Mouse (Mus musculus) induced T-regulatory cell, adult 2 months (primary cell): ENCODE measurements at regions not wholly inside any gene's neighbourhood (a gene's known extent, or its start where the extent isn't known, plus 50 kb on each side); places are given as distances from the start of the nearest gene placed in this dataset.

ENCODE experiments used
- DNase-seq: peaks from one replicate; pipeline ENCODE4 v3.0.0-alpha.2; 2012; ENCODE audit warnings: low read depth

DNA sequence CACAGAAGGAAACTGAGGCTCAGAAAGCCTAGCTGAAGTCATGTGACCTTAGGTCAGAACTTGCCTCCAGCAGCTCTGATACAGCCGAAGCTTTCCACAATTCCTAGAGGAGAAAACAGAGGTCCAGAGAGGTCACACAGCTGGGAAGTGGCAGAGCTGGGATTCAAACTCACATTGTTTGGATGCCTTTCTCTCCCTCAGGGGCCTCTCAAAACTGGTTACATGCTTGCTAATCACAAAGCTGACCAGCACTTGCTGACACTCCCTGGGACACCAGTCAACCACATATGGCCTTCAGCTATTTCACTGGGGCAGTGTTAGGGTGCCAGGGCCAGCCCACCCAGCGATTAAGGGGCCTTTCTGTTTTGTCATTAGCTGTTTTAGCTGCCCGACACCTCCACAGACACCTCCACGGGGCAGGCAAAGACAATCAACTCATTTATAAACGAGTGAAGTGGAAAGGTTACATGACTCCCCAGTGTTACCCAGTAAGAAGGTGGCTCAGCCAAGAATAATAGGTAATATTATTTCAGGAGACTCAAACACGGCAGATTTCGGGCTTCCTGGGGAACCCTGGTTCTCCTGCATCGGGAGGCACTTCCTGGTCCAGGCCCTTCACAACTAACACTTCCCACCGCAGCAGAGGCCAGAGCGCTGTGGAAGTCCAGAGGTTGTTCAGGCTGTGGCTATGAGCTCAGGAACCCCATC is 71.4 kb downstream of the 2410131K14Rik start:
- no peak for DNase-seq

GRCm38 (mm10) chr5:118318073-118318472 is 73.0 kb downstream of the 2410131K14Rik start:
- DNase-seq, result peak; percentile 29

GRCm38 (mm10) chr5:118318883-118319282 is 73.9 kb downstream of the 2410131K14Rik start:
- no peak for DNase-seq

DNA sequence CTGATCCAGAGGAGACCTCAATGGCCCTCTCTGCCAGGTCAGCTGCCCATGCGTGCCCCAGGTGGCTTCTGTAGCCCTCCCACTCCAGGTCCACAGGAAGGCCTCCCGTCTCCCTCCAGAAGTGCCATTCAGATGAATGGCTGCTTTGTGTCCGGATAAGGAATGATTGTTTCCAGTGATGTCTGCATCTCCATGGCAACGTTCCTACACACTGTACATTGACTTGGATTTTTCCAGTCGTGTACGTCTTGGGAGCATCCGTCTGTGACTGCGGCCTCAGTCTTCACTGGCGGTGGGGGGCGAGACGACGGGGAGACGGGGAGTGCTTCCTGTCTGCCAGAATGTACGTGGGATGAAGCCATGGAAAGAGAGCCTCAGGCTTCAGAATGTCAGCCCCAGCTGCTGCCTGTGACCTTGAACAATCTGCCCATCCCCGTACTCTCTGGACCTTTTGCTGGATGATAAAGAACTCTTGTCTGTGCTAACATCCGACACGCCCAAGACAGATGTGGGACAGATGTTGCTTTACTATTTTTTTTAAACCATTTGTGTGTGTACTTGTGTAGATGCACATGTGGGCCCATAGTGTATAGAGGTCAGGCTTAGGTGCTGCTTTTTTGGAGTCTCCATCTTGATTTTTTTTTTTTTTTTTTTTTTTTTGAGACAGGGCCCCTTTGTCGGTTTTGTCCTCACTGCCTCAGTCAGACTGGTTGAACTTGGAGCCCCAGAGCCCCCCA is 76.9 kb downstream of the 2410131K14Rik start:
- no peak for DNase-seq

DNA sequence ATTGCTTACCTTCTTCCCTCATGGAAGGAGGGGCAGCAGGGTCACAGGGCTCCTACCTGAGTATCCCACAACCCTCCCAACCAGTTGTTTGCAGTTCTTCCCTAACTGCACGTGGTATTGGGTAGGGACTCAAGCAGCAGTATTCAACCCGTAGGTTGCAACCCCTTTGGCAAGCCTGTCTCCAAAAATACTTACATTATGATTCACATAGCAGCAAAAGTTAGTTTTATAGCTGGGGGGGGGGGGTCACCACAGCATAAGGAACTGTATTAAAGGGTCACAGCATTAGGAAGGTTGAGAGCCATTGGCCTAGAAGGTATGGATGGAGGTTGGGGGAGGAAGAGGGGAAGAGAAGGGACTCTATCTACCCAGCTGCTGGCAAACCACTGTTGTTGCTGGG is 78.1 kb downstream of the 2410131K14Rik start:
- no peak for DNase-seq

- DNase-seq, result peak; percentile 76
These were observed 82.0 kb downstream of the 2410131K14Rik start for GRCm38 (mm10) chr5:118326837-118327541.

GRCm38 (mm10) chr5:118327961-118328712 is 83.1 kb downstream of the 2410131K14Rik start:
- no peak for DNase-seq

DNA sequence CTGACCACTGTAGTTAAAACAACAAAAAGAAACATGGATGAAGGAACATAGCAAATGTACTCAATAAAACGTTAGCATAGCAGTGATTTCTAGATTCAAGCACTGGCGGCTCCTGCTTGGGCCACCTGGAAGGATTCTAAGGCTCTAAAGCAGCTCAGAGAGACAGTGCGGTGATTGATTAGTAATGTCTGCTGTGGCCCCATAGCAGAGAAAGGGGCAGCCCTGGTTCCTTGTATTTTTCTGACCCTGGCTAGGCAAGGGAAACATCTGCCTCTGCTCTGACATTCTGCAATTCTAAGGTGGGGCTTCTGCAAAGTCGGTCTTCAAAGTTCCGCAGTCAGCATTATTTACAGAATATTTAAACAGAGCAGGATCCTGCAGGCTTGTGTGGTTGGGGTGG is 84.1 kb downstream of the 2410131K14Rik start:
- DNase-seq, result peak; percentile 37

DNA sequence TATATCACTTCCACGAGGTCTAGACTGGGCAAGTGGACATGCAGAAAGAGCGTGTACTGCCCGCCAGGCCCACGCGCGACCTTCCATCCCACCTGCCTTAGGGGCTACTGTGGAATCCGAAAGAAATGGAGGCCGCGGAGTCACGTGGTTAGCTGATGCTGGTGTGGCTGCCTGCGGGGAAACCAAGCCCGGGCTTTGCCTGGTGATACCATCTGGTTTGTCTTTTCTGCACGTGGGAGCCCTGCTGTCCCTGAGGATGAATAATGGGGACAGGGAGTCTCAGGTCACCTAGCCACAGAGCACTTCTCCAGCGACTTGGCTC is 86.2 kb downstream of the 2410131K14Rik start:
- DNase-seq, result no peak

- DNase-seq, result peak; percentile 48
These were observed 86.8 kb downstream of the 2410131K14Rik start for GRCm38 (mm10) chr5:118331608-118332394.

DNA sequence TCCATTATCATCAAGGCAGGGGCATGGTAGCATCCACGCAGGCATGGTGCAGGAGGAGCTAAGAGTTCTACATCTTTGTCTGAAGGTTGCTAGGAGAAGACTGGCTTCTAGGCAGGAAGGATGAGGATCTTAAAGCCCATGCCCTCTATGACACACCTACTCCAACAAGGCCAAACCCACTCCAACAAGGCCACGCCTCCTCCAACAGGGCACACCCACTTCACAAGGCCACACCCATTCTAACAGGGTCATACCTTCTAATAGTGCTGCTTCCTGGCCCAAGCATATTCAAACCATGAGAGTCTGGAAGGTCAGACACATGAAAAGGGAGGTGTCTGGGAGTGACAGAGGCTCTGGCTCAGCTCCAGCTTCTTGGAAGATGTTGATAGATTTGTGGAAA is 89.0 kb downstream of the 2410131K14Rik start:
- DNase-seq, result no peak

DNA sequence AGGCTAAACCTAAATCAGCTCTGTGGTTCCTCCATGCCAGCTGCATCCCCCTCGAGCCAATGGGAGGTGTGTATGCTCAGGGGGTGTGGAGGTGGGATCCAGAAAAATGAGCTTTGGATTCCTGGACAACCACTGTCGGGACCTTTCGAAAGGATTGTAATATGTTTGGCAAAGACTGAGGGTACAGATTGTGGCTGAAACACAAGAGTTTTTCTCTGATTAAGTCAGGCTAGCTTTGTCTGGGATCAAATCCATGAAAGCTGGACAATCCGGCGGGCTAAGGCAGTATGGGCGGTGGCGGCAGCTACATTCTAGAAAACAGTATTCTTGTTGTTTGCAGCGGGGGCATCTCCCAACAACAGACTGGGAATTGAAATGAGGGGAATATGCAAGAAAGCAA is 93.2 kb downstream of the 2410131K14Rik start:
- no peak for DNase-seq

GRCm38 (mm10) chr5:118339676-118340661 is 94.9 kb downstream of the 2410131K14Rik start:
- no peak for DNase-seq

- no peak for DNase-seq
These were observed 98.7 kb downstream of the 2410131K14Rik start for GRCm38 (mm10) chr5:118343444-118344320.

- DNase-seq, result no peak
These were observed 100.2 kb downstream of the 2410131K14Rik start for GRCm38 (mm10) chr5:118345226-118345625.

DNA sequence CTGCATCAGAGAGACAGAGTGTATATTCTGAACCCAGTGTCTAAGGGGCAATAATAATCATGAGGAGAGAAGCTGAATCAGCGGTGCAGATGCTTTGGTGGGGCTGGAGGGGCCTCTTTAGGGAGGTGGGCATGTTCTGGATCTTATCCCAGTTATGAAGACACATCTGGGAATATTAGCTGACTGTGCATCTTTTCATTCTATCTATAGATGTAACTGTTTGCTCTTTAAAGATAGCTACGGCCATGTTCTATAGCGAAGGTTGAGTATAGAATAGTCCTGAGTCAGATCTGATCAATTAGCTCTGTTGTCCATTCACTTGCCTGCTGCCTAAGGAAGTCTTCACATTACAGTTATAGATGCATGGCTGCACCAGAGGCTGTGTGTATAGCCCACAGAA is 104.0 kb downstream of the 2410131K14Rik start:
- DNase-seq, result no peak

DNA sequence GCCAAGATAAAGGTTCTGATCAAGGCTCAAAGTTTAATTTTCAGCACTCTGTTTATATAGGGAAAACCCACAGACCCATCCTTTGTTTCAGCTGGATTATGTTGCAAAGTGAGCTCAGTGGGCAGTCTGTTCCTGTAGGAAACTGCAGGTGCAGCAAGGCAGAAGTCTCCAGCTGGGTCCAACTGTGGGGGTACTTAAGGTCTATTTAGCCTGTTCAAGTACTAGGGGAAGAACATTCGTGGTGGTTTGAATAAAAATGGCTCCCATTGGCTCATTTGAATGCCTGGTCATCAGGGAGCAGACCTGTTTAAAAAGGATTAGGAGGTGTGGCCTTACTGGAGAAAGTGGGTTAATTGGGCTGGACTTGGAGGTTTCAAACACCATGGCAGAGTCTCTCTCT is 106.3 kb downstream of the 2410131K14Rik start:
- no peak for DNase-seq

GRCm38 (mm10) chr5:118352142-118352541 is 107.1 kb downstream of the 2410131K14Rik start:
- DNase-seq, result no peak

DNA sequence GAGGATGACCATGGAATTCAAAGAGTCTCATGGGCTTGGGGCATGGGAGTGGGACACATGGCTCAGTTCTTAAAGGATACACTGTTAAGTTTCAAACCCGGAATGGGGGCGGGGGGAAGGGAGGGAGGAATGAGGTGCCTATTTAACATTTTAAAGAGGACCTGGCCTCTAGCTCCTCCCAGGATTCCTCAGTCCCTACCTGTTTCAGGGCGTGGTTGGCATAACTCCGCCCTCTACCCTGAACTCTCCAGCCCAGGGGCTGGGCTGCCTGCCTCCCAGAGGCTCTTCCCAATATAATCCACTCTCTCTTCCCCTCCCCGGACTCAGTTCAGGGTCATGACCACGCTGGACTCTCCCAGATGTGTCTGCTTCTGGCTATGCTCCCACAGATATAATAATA is 108.0 kb downstream of the 2410131K14Rik start:
- DNase-seq, result no peak
